Mouse (Mus musculus) limb, embryonic 11.5 days (tissue): ENCODE measurements around the gene Gck. TPM values are rescaled to one million over a fixed set of nuclear protein-coding genes. Genes with fewer than 3 reads are reported as not detected.

Experiments used
- ATAC-seq: fragments of 200-750 bp; cut with Nextera tagmentation; 2 replicates; pipeline ENCODE4 v1.8.0; 2017; ENCODE audit warnings: low read depth; ENCODE audit not compliant: insufficient number of reproducible peaks, low FRiP score, low TSS enrichment
- DNase-seq: peaks from one replicate; pipeline ENCODE4 v3.0.0-alpha.2; 2015; ENCODE audit warnings: low spot score
- H3K27ac ChIP-seq: fragments of 300-500 bp; sonication (generic); replicated peaks from 2 replicates; pipeline ENCODE4 v1.5.1; 2014; ENCODE audit warnings: low read depth, mild to moderate bottlenecking, low read length
- H3K27me3 ChIP-seq: fragments of 300-500 bp; sonication (generic); 2 replicates; pipeline ENCODE4 v1.6.1; 2014; ENCODE audit warnings: mild to moderate bottlenecking, low read length, mixed read lengths; ENCODE audit not compliant: control insufficient read depth, insufficient read depth
- H3K36me3 ChIP-seq: fragments of 300-500 bp; sonication (generic); 2 replicates; pipeline ENCODE4 v1.6.1; 2014; ENCODE audit warnings: mild to moderate bottlenecking, low read length, moderate library complexity, mixed read lengths; ENCODE audit not compliant: control insufficient read depth, insufficient read depth
- H3K4me1 ChIP-seq: fragments of 300-500 bp; sonication (generic); 2 replicates; pipeline ENCODE4 v1.6.1; 2014; ENCODE audit warnings: low read length, mixed read lengths; ENCODE audit not compliant: control insufficient read depth, insufficient read depth
- H3K4me2 ChIP-seq: fragments of 300-500 bp; sonication (generic); 2 replicates; pipeline ENCODE4 v1.6.1; 2014; ENCODE audit warnings: low read depth, mild to moderate bottlenecking, moderate library complexity; ENCODE audit not compliant: severe bottlenecking
- H3K4me3 ChIP-seq: fragments of 300-500 bp; sonication (generic); 2 replicates; pipeline ENCODE4 v1.5.1; 2014; ENCODE audit warnings: low read depth, low read length
- H3K9ac ChIP-seq: fragments of 300-500 bp; sonication (generic); 2 replicates; pipeline ENCODE4 v1.6.1; 2014; ENCODE audit warnings: mild to moderate bottlenecking, low read length
- H3K9me3 ChIP-seq: fragments of 300-500 bp; sonication (generic); 2 replicates; pipeline ENCODE4 v1.6.1; 2016; ENCODE audit warnings: low read length; ENCODE audit not compliant: control insufficient read depth
- WGBS: fragments of 180-500 bp; shearing (Covaris S2); extraction: QIAGEN DNeasy Blood & Tissue Kit; methylation state at CpG from one replicate; pipeline ENCODE4 v1.1.7; 2014; 5-methylcytosine and 5-hydroxymethylcytosine counted together
- polyA plus RNA-seq: library from polyadenylated mRNA; unstranded; fragments of >200 nt; fragmentation: Nextera tagmentation; extraction: Ambion mirVana; gene quantifications from 2 replicates; pipeline ENCODE4 v1.2.1, GENCODE M21; 2014

Gck gene
- polyA plus RNA-seq, 1 experiment from 2014 or later, result 0.41 TPM

DNA sequence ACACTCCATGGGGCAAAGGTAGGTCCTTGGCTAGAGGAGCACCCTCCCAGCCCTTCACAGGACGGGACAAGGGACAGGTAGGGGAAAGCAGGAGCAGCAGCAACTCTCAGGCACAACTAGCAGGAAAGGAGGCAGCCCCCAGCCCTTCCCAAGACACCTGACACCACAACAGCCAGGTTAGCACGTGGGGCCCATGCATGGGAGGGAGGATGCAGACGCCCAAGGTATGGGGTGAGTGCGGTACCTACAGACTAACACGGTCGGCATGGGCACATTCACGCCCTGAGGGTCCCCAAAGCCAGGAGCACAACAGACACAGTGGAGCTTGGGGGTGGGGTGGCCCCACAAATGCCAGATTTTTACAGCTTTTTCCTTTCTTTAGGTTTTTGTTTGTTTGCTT lies 21.3 kb upstream of the Gck start:
- Histone ChIP-seq H3K9me3 (no peaks in the 10 kb centered on the region), H3K27ac (no peak overlapping the region), H3K27me3 (no peaks in the 10 kb centered on the region), H3K9ac (no peak overlapping the region), H3K4me1 (peaks cover 11% of the 10 kb centered on the region), H3K4me2 (no peak overlapping the region), H3K4me3 (no peak overlapping the region), H3K36me3 (0 out of 2 replicates have a peak, but pooled peaks cover 5% of the 10 kb centered on the region)
- ATAC-seq (no peak), DNase-seq (peak; percentile 45)
- WGBS, result 41% methylated on average over 7 of the region's 7 CpGs

DNA sequence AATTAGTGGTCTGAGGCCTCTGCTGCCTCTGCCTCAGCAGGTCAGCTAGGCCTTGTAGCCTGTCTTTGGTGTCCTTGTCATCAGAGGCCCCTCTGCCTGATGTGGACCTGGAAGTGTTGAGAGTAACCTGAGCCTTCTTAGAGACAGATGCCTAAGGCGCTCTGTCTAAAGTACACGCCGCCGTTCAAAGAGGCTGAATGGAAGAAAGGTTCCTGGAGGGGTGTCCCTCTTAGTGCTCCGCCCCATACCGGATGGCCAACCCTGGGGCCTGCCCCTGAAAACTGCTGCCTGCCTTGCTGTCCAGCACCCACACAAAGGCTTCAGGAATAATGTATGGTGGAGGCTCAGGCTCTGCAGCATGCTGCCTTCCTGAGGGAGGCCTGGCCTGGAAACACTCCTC lies 18.3 kb upstream of the Gck start:
- peaks cover 9% of the 10 kb centered on the region for H3K4me1 ChIP-seq
- no peak overlapping the region for H3K9ac ChIP-seq
- ATAC-seq (no peak), DNase-seq (no peak)
- no peak overlapping the region for H3K27ac ChIP-seq
- WGBS, result 71% methylated on average over 6 of the region's 6 CpGs
- H3K9me3 ChIP-seq, result no peaks in the 10 kb centered on the region
- no peak overlapping the region for H3K4me2 ChIP-seq
- no peaks in the 10 kb centered on the region for H3K27me3 ChIP-seq
- peaks cover 21% of the 10 kb centered on the region; the same call in 1 of the 2 replicates for H3K36me3 ChIP-seq
- no peak overlapping the region for H3K4me3 ChIP-seq

DNA sequence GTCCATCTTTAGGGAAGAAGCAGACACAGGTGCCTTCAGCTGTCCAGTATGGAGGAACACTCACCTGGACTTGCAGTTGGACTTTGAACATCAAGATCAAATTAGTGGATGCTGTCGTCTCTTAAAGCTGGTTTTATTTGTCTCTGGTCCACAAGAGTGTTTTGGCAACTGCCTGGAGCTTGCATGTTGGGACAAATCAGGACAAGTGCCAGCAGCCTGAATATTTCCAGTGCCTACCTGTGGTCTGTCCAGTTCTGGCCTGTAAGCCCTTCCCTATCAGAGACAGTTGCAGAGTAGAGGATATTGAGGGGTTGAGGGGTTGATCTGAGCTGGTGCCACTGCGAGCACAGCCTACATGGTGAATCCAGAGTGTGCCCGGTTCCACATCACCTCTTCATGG lies 16.9 kb upstream of the Gck start:
- Histone ChIP-seq H3K27me3 (no peaks in the 10 kb centered on the region), H3K4me3 (no peak overlapping the region), H3K9me3 (no peaks in the 10 kb centered on the region), H3K27ac (no peak overlapping the region), H3K4me1 (peaks cover 3% of the 10 kb centered on the region; the same call in 1 of the 2 replicates), H3K4me2 (no peak overlapping the region), H3K36me3 (peaks cover 27% of the 10 kb centered on the region), H3K9ac (no peak overlapping the region)
- WGBS, result 92% methylated on average over 3 of the region's 3 CpGs
- ATAC-seq (no peak), DNase-seq (no peak)

DNA sequence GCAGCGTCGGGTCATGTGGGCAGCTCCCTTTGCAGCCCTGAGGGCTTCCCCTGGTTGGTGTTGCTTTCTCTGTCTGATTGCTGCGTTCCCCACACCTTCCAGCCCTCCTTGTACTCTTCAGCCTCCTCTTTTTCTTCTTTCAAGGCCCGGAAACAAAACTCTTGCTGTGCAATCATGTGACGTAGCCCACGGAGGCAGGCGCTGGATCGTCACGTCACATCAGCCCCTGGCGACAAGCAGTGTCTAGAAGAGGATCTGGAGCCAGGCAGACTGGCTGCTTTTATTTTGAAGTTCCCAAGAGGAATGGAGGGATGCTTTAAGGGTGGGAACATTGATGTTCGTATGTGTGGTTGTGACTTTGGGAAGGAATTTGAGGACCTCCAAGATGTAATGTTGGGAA lies 16.0 kb upstream of the Gck start:
- Histone ChIP-seq H3K4me1 (no peaks in the 10 kb centered on the region), H3K9me3 (no peaks in the 10 kb centered on the region)
- whole genome bisulfite sequencing, result 89% methylated on average over 11 of the region's 11 CpGs

DNA sequence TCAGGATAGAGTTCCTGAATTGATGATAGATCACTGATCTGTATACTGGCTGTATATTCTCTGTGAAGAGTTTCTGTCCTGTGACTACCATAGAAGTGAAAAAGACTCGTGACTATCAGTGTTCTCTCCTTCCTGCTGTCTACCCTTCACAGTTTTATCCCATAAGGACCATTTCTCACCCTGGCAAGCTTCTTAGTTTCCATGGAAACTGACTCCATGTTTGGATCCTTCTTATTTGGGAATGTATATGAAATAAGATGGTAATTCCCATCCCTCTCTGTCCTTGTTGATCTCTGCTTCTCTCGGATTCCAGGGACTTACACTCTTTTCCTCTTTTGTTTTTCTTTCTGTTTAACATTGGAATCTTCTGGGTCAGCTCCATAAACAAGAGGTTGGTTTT lies 10.2 kb upstream of the Gck start:
- ATAC-seq (no peak), DNase-seq (no peak)
- Histone ChIP-seq H3K9me3 (no peaks in the 10 kb centered on the region), H3K4me3 (no peak overlapping the region), H3K9ac (no peak overlapping the region), H3K27me3 (no peaks in the 10 kb centered on the region), H3K4me1 (peaks cover 9% of the 10 kb centered on the region), H3K4me2 (no peak overlapping the region), H3K27ac (no peak overlapping the region), H3K36me3 (peaks cover 25% of the 10 kb centered on the region)
- 86% methylated on average over 2 of the region's 2 CpGs for WGBS

More for the DNA sequence above, 16.0 kb upstream of the Gck start:
- ATAC-seq (no peak), DNase-seq (no peak)
- Histone ChIP-seq H3K27ac (no peak overlapping the region), H3K9ac (no peak overlapping the region), H3K4me2 (no peak overlapping the region), H3K4me3 (no peak overlapping the region), H3K27me3 (no peaks in the 10 kb centered on the region), H3K36me3 (peaks cover 34% of the 10 kb centered on the region)

DNA sequence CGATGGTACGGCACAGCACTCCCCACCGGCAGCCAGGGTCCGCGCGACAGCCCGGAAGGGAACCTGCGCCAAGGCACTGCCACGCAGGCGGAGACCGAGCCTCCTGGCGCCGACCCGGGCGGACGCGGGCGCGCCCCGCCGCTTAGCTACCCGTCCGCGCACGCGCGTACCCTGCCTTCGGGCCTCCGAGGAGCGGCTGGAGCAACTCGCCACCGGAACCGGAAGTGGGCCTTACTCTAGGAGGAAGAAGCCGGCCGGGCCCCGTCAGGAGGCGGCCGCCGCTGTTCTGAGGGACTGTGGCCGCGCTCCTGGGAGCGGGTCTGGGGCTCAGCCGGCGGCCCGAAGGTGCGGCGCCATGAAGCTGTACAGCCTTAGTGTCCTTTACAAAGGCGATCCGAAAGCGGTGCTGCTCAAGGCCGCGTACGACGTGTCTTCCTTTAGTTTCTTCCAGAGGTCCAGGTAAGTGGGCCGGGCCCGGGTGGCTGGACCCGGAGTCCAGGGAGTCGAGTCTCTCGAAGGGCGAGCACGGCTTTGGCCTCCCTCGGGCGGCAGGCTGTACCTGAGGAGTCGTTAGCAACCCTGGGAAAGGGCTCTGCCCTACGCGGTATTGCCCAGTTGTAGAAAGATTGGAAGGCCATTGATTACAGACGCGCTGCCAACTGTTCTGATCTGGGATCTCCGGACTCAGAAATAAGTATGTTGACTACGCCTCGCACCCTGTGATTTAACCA lies 5.8 kb upstream of the Gck start, which contains the start of gene Ykt6:
Gene Ykt6 (plus strand): TSS at position 148 of the 731 bp plus-strand sequence.
- Histone ChIP-seq H3K9me3 (no peaks in the 10 kb centered on the region), H3K4me1 (peaks cover 9% of the 10 kb centered on the region), H3K9ac (peak within 1 kb of the TSS; percentile 89), H3K4me2 (peak within 1 kb of the TSS; percentile 77), H3K27me3 (no peaks in the 10 kb centered on the region), H3K27ac (peak within 1 kb of the TSS; percentile 83), H3K36me3 (no peaks in the 10 kb centered on the region; the same call in 1 of the 2 replicates), H3K4me3 (peak within 1 kb of the TSS; percentile 98)
- DNase-seq (peak; percentile 96), ATAC-seq (peak; percentile 93)
- WGBS, result under 1% methylated on average over 69 of the region's 71 CpGs

DNA sequence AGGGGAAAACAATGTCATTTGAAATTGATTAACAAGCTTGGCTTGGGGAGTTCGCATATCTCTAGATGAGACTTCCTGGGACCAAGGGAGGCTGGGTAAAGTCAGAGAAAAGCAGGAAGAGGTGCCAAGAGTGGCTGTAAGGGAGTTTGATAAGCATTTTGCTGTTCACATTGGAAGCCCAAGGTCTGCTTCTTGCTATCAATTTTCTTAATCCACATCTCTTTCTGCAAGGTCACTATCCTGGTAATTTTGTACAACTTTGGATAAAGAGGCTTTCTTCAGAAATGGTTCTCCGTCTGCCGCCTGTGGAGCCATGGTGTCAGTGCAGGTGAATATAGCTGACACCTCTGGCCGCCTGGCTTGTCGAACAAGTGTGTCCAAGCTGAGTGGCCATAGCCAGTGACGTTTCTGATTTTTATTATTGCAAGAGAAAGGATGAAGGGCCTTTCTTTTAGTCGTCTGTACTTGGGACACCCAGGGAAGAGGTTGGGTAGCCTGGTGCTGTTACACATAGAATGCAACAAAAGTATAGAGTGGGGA lies 5.2 kb upstream of the Gck start:
- DNase-seq, result peak; percentile 70
- Histone ChIP-seq H3K4me1 (peaks cover 9% of the 10 kb centered on the region), H3K36me3 (no peaks in the 10 kb centered on the region), H3K9me3 (no peaks in the 10 kb centered on the region), H3K4me2 (peak overlapping the region; percentile 77), H3K4me3 (peak overlapping the region; percentile 98), H3K27me3 (no peaks in the 10 kb centered on the region), H3K27ac (peak overlapping the region; percentile 83), H3K9ac (peak overlapping the region; percentile 89)
- peak; percentile 78; the same call in 1 of the 2 replicates for ATAC-seq
- WGBS, result 5% methylated on average over 7 of the region's 7 CpGs

DNA sequence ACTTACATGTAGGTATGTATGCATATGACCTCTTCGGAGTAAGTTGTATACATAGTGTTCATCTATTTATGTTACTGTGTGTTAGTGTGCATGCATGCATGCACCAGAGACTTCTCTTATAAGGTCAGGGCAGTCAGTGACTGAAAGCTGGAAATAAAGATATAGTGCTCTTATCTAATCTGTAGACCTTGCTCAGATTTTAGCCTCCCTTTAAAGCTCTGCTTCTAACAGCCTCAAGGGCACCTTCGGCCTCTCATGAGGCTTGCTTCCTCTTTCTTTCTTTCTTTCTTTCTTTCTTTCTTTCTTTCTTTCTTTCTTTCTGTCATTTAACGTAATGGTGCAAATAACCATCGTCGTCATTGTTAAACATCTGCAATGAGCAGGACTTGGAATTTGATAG lies 4.6 kb upstream of the Gck start:
- Histone ChIP-seq H3K36me3 (no peaks in the 10 kb centered on the region), H3K9ac (no peak overlapping the region), H3K9me3 (no peaks in the 10 kb centered on the region), H3K27me3 (no peaks in the 10 kb centered on the region), H3K27ac (no peak overlapping the region), H3K4me1 (peaks cover 10% of the 10 kb centered on the region), H3K4me3 (no peak overlapping the region), H3K4me2 (no peak overlapping the region)
- DNase-seq, result no peak
- ATAC-seq, result no peak
- 82% methylated on average over 5 of the region's 5 CpGs for WGBS
